Mouse (Mus musculus): ENCODE measurements around the gene Rtn4r. TPM values are rescaled to one million over a fixed set of nuclear protein-coding genes. Genes with fewer than 3 reads are reported as not detected.

Gene Rtn4r
- polyA plus RNA-seq, 1 experiment from 2014 or later, result 15.6 TPM

DNA sequence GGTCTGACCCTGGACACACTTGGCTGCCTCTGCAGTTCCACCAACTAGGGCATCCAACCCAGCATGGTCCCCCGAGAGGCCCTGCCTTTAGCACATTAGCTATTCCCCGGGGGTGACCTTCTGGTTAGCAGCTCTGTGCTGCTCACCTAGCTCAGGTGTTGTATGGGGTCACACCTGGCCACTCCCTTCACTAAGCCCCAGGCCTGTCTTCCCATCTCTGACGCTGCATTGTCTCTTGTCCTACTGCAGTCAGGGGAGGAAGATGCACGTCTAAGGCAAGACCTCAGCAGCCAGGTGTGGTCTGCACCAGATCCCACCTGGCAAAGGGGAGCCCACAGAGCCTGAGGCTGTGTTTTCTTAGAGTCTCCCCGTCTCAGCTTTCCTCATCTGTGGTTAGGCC is 2.0 kb downstream of the Rtn4r start:
- Histone ChIP-seq H3K27ac (ENCODE audit: low read depth, low read length) (no peak overlapping the region), H3K36me3 (ENCODE audit: control insufficient read depth, insufficient read depth, low read length) (no peaks in the 10 kb centered on the region), H3K27me3 (replicated peaks; ENCODE audit: control insufficient read depth, insufficient read depth, low read length) (no peaks in the 10 kb centered on the region; the same call in 1 of the 2 replicates), H3K4me2 (ENCODE audit: low read length) (peak overlapping the region; percentile 87), H3K9ac (ENCODE audit: low read depth, low read length) (peak overlapping the region; percentile 84), H3K4me3 (ENCODE audit: low read length) (peak overlapping the region; percentile 63), H3K4me1 (ENCODE audit: control insufficient read depth, insufficient read depth, low read depth, low read length) (peaks cover 29% of the 10 kb centered on the region), H3K9me3 (ENCODE audit: control insufficient read depth, low read length) (no peaks in the 10 kb centered on the region)
- no peak for ATAC-seq
- WGBS, result 70% methylated on average over 5 of the region's 5 CpGs

DNA sequence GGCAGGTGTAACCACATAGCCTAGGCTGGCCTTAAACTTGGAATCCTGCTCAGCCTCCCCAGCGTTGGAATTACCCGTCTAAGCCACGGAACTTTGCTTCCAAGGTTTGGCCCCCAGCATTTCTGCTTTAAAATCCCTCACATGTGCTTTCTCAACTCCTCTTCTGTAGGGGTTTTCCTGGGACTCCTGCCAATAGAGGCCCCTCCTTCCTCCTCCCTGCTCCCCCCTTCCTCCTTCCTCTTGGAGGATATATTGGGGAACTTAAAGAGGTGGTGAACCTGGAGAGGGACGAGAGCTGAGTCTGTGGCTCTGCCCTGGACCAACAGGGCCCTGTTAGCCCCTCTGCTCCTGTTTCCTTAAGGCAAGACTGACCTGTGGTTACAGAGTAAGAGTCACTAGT is 2.8 kb downstream of the Rtn4r start:
- Histone ChIP-seq H3K4me2 (ENCODE audit: low read length) (peak overlapping the region; percentile 27; the same call in 1 of the 2 replicates), H3K9ac (ENCODE audit: low read depth, low read length) (no peak overlapping the region)

DNA sequence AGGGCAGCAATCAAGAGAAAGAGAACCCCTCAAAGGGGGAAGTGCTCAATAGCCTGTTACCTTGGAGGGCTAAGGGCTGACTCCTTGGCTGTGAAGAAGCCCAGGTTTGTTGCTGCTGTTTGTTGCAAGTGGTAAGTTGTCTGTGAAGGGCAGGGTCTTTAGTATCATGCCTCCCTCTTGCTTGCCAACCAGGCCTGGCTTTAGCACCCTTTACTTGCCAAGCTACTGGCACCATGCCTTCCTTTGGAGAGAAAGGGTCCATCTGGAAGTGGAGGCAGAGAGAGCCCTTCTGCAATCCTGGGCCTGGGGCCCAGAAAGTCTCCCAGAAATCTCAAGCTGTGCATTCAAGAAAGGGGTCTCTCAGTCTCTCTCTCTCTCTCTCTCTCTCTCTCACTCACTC is 3.3 kb downstream of the Rtn4r start:
- H3K27ac ChIP-seq (ENCODE audit: low read depth, low read length), result peak overlapping the region; percentile 42; the same call in 1 of the 2 replicates
- H3K4me3 ChIP-seq (ENCODE audit: low read length), result no peak overlapping the region
- H3K9me3 ChIP-seq (ENCODE audit: control insufficient read depth, low read length), result no peaks in the 10 kb centered on the region
- no peak overlapping the region for H3K9ac ChIP-seq (ENCODE audit: low read depth, low read length)
- ATAC-seq, result no peak
- peak overlapping the region; percentile 27; the same call in 1 of the 2 replicates for H3K4me2 ChIP-seq (ENCODE audit: low read length)
- no peaks in the 10 kb centered on the region for H3K36me3 ChIP-seq (ENCODE audit: control insufficient read depth, insufficient read depth, low read length)
- H3K27me3 ChIP-seq (replicated peaks; ENCODE audit: control insufficient read depth, insufficient read depth, low read length), result no peaks in the 10 kb centered on the region; the same call in 1 of the 2 replicates
- peaks cover 29% of the 10 kb centered on the region for H3K4me1 ChIP-seq (ENCODE audit: control insufficient read depth, insufficient read depth, low read depth, low read length)

More for the DNA sequence above, 2.8 kb downstream of the Rtn4r start:
- Histone ChIP-seq H3K4me1 (ENCODE audit: control insufficient read depth, insufficient read depth, low read depth, low read length) (peaks cover 29% of the 10 kb centered on the region), H3K27ac (ENCODE audit: low read depth, low read length) (peak overlapping the region; percentile 42; the same call in 1 of the 2 replicates), H3K9me3 (ENCODE audit: control insufficient read depth, low read length) (no peaks in the 10 kb centered on the region), H3K4me3 (ENCODE audit: low read length) (no peak overlapping the region), H3K36me3 (ENCODE audit: control insufficient read depth, insufficient read depth, low read length) (no peaks in the 10 kb centered on the region), H3K27me3 (replicated peaks; ENCODE audit: control insufficient read depth, insufficient read depth, low read length) (no peaks in the 10 kb centered on the region; the same call in 1 of the 2 replicates)
- 39% methylated on average over 4 of the region's 4 CpGs for WGBS
- ATAC-seq, result no peak

DNA sequence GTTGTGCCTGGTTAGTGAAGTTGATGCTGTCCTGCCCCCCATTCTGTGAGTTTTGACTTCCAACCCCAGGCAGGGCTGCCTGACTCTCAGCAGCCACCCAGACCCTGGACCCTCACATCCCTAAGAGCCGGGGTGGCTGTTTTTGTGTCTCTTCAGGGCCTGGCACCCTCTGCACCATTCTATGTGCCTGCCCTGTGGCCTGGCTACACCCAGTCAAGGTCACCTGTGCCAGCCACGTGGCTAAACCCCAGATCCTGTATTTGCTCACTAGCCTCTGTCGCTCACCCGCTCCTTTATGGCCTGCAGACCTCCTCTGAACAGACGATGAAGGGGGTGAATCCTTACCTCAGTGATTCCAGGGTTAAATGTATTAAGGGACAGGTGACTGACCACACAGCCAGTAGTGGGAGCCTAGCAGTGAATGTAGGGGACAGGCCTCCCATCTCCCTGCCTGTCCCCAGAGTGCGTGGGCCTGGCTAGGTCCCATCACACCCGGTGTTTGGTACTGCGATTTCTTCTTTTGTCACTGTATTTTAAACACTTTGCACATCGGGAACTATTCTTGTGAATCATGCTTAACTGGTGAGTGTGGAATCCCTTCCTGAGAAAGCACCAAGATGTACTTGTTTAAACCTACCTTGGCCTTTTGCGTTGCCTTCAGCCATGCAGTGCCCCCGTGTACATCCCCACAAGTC is 4.0 kb downstream of the Rtn4r start:
- H3K27ac ChIP-seq (ENCODE audit: low read depth, low read length), result peak overlapping the region; percentile 8; the same call in 1 of the 2 replicates

DNA sequence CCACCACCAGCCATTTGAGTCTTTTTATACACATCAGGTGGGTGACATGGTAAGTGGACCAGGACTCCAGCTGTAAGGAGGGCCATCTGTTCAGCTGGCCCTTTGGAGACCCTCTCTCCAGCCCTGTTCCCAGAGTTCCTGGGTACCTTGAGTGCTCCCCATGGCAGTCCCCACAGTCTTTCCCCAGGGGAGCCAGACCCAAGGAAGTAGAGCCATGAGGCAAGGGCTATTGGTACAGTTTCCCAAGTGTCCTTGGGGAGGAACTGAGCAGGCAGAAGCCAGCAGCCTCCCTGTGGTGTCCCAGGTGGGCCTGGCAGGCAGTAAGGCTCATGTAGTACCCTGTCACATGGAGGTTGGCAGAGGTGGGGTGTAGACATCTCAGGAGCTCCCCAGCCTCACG is 4.6 kb downstream of the Rtn4r start:
- no peak overlapping the region for H3K4me2 ChIP-seq (ENCODE audit: low read length)
- no peak overlapping the region for H3K4me3 ChIP-seq (ENCODE audit: low read length)
- H3K27ac ChIP-seq (ENCODE audit: low read depth, low read length), result no peak overlapping the region
- no peaks in the 10 kb centered on the region for H3K9me3 ChIP-seq (ENCODE audit: control insufficient read depth, low read length)
- no peak for ATAC-seq
- WGBS, result 64% methylated on average over 1 of the region's 1 CpGs
- no peaks in the 10 kb centered on the region for H3K36me3 ChIP-seq (ENCODE audit: control insufficient read depth, insufficient read depth, low read length)
- H3K27me3 ChIP-seq (replicated peaks; ENCODE audit: control insufficient read depth, insufficient read depth, low read length), result no peaks in the 10 kb centered on the region; the same call in 1 of the 2 replicates
- no peak overlapping the region for H3K9ac ChIP-seq (ENCODE audit: low read depth, low read length)
- H3K4me1 ChIP-seq (ENCODE audit: control insufficient read depth, insufficient read depth, low read depth, low read length), result peaks cover 29% of the 10 kb centered on the region

More for the DNA sequence above, 4.0 kb downstream of the Rtn4r start:
- no peaks in the 10 kb centered on the region for H3K9me3 ChIP-seq (ENCODE audit: control insufficient read depth, low read length)
- no peaks in the 10 kb centered on the region; the same call in 1 of the 2 replicates for H3K27me3 ChIP-seq (replicated peaks; ENCODE audit: control insufficient read depth, insufficient read depth, low read length)
- H3K4me2 ChIP-seq (ENCODE audit: low read length), result no peak overlapping the region
- ATAC-seq, result no peak
- H3K4me3 ChIP-seq (ENCODE audit: low read length), result no peak overlapping the region
- peaks cover 29% of the 10 kb centered on the region for H3K4me1 ChIP-seq (ENCODE audit: control insufficient read depth, insufficient read depth, low read depth, low read length)
- H3K36me3 ChIP-seq (ENCODE audit: control insufficient read depth, insufficient read depth, low read length), result no peaks in the 10 kb centered on the region
- no peak overlapping the region for H3K9ac ChIP-seq (ENCODE audit: low read depth, low read length)
- whole genome bisulfite sequencing, result 89% methylated on average over 11 of the region's 11 CpGs

DNA sequence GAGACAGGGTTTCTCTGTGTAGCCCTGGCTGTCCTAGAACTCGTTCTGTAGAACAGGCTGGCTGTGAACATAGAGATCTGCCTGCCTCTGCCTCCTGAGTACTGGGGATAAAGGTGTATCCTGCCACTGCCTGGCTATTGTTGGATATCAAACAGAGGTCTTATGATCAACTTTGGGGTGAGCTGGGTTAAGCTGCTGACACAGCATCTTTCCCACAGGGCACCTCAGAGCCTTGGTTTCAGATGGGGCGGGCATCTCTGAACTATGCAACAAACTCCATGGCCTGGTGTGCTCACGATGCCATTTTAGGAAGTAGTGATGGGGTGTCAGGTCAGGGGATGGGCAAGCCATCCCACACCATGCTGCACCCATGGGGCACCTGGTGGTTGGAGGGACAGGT is 5.1 kb downstream of the Rtn4r start:
- ATAC-seq, result no peak

DNA sequence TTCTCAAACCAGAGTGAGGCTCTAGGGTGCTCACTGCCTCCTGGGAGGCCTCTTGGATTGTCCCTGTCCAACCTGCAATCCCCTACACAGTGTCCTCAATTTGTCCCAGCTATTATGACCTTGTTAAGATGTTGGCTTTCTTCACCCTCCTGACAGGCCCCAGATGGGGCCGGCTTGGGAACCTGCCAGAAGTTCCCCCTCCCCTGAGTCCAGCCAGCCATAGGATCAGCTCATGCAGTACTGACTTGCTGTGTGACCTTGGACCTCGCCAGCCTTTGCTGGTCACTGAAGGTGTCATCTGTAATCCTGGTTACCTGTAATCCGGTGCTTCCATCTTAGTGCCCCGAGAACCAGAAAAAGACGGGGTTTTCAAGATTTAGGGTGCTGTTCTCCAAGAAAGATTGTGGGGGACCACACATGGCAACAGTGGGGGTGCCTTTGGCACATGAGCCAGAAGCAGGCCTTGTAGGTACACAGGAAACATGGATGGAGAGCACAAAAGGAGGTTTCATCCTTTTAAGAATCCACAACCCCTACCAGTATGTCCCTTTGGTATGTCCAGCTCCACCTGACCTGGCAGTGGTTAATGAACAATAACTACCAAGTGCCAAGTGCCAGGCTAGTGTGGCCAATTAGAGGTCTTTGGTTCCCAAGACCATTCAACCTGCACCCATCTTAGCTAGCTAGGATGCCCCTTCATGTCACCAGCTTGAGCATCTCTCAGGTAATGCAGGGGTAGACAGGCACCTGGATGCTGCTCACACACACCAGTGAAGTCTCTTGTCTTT is 5.9 kb downstream of the Rtn4r start:
- Histone ChIP-seq H3K27ac (ENCODE audit: low read depth, low read length) (no peak overlapping the region), H3K4me2 (ENCODE audit: low read length) (no peak overlapping the region), H3K36me3 (ENCODE audit: control insufficient read depth, insufficient read depth, low read length) (no peaks in the 10 kb centered on the region), H3K27me3 (replicated peaks; ENCODE audit: control insufficient read depth, insufficient read depth, low read length) (no peaks in the 10 kb centered on the region; the same call in 1 of the 2 replicates), H3K9ac (ENCODE audit: low read depth, low read length) (no peak overlapping the region), H3K4me1 (ENCODE audit: control insufficient read depth, insufficient read depth, low read depth, low read length) (peaks cover 29% of the 10 kb centered on the region), H3K9me3 (ENCODE audit: control insufficient read depth, low read length) (no peaks in the 10 kb centered on the region), H3K4me3 (ENCODE audit: low read length) (no peak overlapping the region)
- WGBS, result 81% methylated on average over 5 of the region's 5 CpGs
- no peak for ATAC-seq

More for the DNA sequence above, 5.1 kb downstream of the Rtn4r start:
- no peak overlapping the region for H3K4me3 ChIP-seq (ENCODE audit: low read length)
- H3K27me3 ChIP-seq (replicated peaks; ENCODE audit: control insufficient read depth, insufficient read depth, low read length), result no peaks in the 10 kb centered on the region; the same call in 1 of the 2 replicates
- H3K4me1 ChIP-seq (ENCODE audit: control insufficient read depth, insufficient read depth, low read depth, low read length), result peaks cover 29% of the 10 kb centered on the region
- no peak overlapping the region for H3K27ac ChIP-seq (ENCODE audit: low read depth, low read length)
- 94% methylated on average over 3 of the region's 3 CpGs for WGBS
- H3K36me3 ChIP-seq (ENCODE audit: control insufficient read depth, insufficient read depth, low read length), result no peaks in the 10 kb centered on the region
- H3K9me3 ChIP-seq (ENCODE audit: control insufficient read depth, low read length), result no peaks in the 10 kb centered on the region
- H3K9ac ChIP-seq (ENCODE audit: low read depth, low read length), result no peak overlapping the region
- H3K4me2 ChIP-seq (ENCODE audit: low read length), result no peak overlapping the region

DNA sequence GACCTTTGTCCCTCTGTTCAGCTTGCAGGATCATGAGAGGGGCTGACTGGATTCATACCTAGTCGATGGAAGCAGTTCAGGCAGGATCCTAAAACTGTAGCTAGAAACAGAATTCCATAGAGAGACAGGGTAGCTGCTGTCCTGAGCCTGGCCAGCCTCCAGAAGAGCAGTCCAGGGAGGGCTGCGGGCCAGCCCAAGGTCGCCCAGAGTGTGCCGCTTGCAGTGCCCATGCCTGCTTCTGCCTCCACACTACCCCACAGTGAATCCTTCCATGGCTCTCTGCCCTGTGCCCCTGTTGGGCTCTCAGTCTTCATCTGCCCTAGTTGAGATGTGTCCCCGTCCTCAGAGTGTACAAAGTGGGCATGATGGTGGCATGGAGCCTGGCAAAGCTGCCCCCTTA is 7.8 kb downstream of the Rtn4r start:
- H3K9ac ChIP-seq (ENCODE audit: low read depth, low read length), result no peak overlapping the region
- H3K4me1 ChIP-seq (ENCODE audit: control insufficient read depth, insufficient read depth, low read depth, low read length), result peaks cover 12% of the 10 kb centered on the region
- no peak overlapping the region for H3K4me3 ChIP-seq (ENCODE audit: low read length)
- no peak overlapping the region for H3K27ac ChIP-seq (ENCODE audit: low read depth, low read length)
- H3K4me2 ChIP-seq (ENCODE audit: low read length), result no peak overlapping the region
- no peaks in the 10 kb centered on the region for H3K36me3 ChIP-seq (ENCODE audit: control insufficient read depth, insufficient read depth, low read length)
- no peaks in the 10 kb centered on the region for H3K9me3 ChIP-seq (ENCODE audit: control insufficient read depth, low read length)
- no peak; the same call in 1 of the 2 replicates for ATAC-seq
- 87% methylated on average over 5 of the region's 5 CpGs for WGBS
- no peaks in the 10 kb centered on the region for H3K27me3 ChIP-seq (replicated peaks; ENCODE audit: control insufficient read depth, insufficient read depth, low read length)

DNA sequence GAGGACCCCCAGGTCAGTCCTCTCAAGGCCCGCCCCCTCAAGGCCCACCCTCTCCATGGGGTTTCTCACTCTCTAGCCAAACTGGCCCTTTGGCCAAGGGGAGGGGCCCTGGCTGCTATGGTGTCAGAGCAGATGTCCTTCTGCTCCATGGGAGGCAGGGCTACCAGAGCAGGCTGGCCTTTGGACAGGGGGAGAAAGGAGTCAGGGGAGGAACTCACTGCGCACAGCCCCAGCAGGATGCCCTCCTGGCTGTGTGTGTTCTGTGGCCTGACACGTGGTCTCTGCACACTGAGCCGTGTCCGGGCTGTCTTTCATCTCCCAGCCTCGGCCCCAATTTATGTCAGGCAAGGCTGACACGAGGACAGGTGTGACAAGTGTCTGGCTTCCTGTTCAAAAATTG is 8.6 kb downstream of the Rtn4r start:
- no peaks in the 10 kb centered on the region for H3K27me3 ChIP-seq (replicated peaks; ENCODE audit: control insufficient read depth, insufficient read depth, low read length)
- H3K9ac ChIP-seq (ENCODE audit: low read depth, low read length), result no peak overlapping the region
- no peaks in the 10 kb centered on the region for H3K9me3 ChIP-seq (ENCODE audit: control insufficient read depth, low read length)
- no peak overlapping the region for H3K4me2 ChIP-seq (ENCODE audit: low read length)
- no peak overlapping the region for H3K4me3 ChIP-seq (ENCODE audit: low read length)
- 62% methylated on average over 7 of the region's 7 CpGs for WGBS
- peaks cover 4% of the 10 kb centered on the region for H3K4me1 ChIP-seq (ENCODE audit: control insufficient read depth, insufficient read depth, low read depth, low read length)
- ATAC-seq, result peak; percentile 24
- H3K36me3 ChIP-seq (ENCODE audit: control insufficient read depth, insufficient read depth, low read length), result no peaks in the 10 kb centered on the region
- H3K27ac ChIP-seq (ENCODE audit: low read depth, low read length), result no peak overlapping the region

All from hindbrain, embryonic 16.5 days (tissue).